In genomic region chr7:58397992-58398391, GRCm38 (mm10) we compare ENCODE assay signal across 8 mouse cellular contexts.
A peak's percentile ranks its signal among the peaks of the same experiment; 100 is the strongest.
DNase-seq lines count a peak whose midpoint lies in the region; ATAC-seq and TF ChIP-seq lines count a peak whose summit lies in the region.

No protein-coding gene starts in this region.

- peaks cover 2% of the 10 kb centered on the region for H3K4me1 ChIP-seq in heart, adult 2 months (ENCODE audit: control insufficient read depth, insufficient read depth, low read length)
- peaks cover 16% of the 10 kb centered on the region for H3K4me1 ChIP-seq in hindbrain, embryonic 14.5 days (replicated peaks; ENCODE audit: control insufficient read depth, insufficient read depth, low read length)
- peaks cover 21% of the 10 kb centered on the region for H3K4me1 ChIP-seq in midbrain, embryonic 16.5 days (ENCODE audit: control insufficient read depth, insufficient read depth, low read length)

- intact Hi-C loops in heart, adult 2 months (cut with DNase I) = no loop called here
- intact Hi-C loops in heart, postnatal 36 days (cut with DNase I) = loop anchor here (5.0 kb wide), 1 partner anchor 259 kb away; the partner anchor contains the start of gene Atp10a

- H3K9me3 ChIP-seq in hindbrain, embryonic 14.5 days (ENCODE audit: control insufficient read depth, low read length) = no peaks in the 10 kb centered on the region
- no peaks in the 10 kb centered on the region for H3K9me3 ChIP-seq in midbrain, embryonic 16.5 days (replicated peaks; ENCODE audit: control insufficient read depth, low read length, poor library complexity, severe bottlenecking)

- peaks cover 2% of the 10 kb centered on the region; the same call in 1 of the 2 replicates for H3K36me3 ChIP-seq in heart, adult 2 months (ENCODE audit: control insufficient read depth, insufficient read depth, low read length)
- no peaks in the 10 kb centered on the region for H3K36me3 ChIP-seq in hindbrain, embryonic 14.5 days (replicated peaks; ENCODE audit: control insufficient read depth, insufficient read depth)
- H3K36me3 ChIP-seq in midbrain, embryonic 16.5 days (ENCODE audit: control insufficient read depth, insufficient read depth, low read length) = no peaks in the 10 kb centered on the region

- TF ChIP-seq CTCF in heart, adult 2 months (IDR thresholded peaks at IDR 0.05) = no peak
- no peak for TF ChIP-seq CTCF in brain, embryonic 14.5 days (IDR thresholded peaks at IDR 0.05; ENCODE audit: borderline replicate concordance, extremely low read depth, insufficient read depth, insufficient read length)

- ATAC-seq in hindbrain, embryonic 14.5 days (ENCODE audit: low FRiP score) = no peak
- peak; percentile 1; the same call in 1 of the 2 replicates for ATAC-seq in midbrain, embryonic 16.5 days
- no peak for ATAC-seq in megakaryocyte progenitor cell, adult 5-6 weeks (replicated peaks; ENCODE audit: poor library complexity)

- H3K27ac ChIP-seq in heart, adult 2 months = no peak overlapping the region
- peak overlapping the region; percentile 100 for H3K27ac ChIP-seq in hindbrain, embryonic 14.5 days
- H3K27ac ChIP-seq in midbrain, embryonic 16.5 days (ENCODE audit: low read length) = peak overlapping the region; percentile 99

- H3K27me3 ChIP-seq in heart, adult 2 months (ENCODE audit: control insufficient read depth, insufficient read depth, low read length) = no peaks in the 10 kb centered on the region
- no peaks in the 10 kb centered on the region for H3K27me3 ChIP-seq in hindbrain, embryonic 14.5 days (ENCODE audit: control insufficient read depth, insufficient read depth, low read length)
- no peaks in the 10 kb centered on the region for H3K27me3 ChIP-seq in midbrain, embryonic 16.5 days (ENCODE audit: control insufficient read depth, insufficient read depth, low read depth, low read length)

- TF ChIP-seq EP300 in heart, adult 2 months (IDR thresholded peaks at IDR 0.05; ENCODE audit: insufficient read depth, low read depth, low read length) = no peak

- H3K9ac ChIP-seq in heart, adult 2 months (ENCODE audit: low read depth, low read length) = no peak overlapping the region
- peak overlapping the region; percentile 80 for H3K9ac ChIP-seq in hindbrain, embryonic 14.5 days
- peak overlapping the region; percentile 79 for H3K9ac ChIP-seq in midbrain, embryonic 16.5 days (ENCODE audit: low read depth, low read length)

- WGBS in heart, adult 2 months = 33% methylated on average over 6 of the region's 6 CpGs
- 7% methylated on average over 6 of the region's 6 CpGs for WGBS in hindbrain, embryonic 14.5 days
- 5% methylated on average over 6 of the region's 6 CpGs for WGBS in midbrain, embryonic 16.5 days

- peak overlapping the region; percentile 69 for H3K4me2 ChIP-seq in hindbrain, embryonic 14.5 days (replicated peaks)
- H3K4me2 ChIP-seq in midbrain, embryonic 16.5 days (ENCODE audit: low read length) = peak overlapping the region; percentile 66

- H3K4me3 ChIP-seq in heart, adult 2 months = peak overlapping the region; percentile 53; the same call in 1 of the 2 replicates
- peak overlapping the region; percentile 52 for H3K4me3 ChIP-seq in hindbrain, embryonic 14.5 days (replicated peaks; ENCODE audit: low read length)
- peak overlapping the region; percentile 55 for H3K4me3 ChIP-seq in midbrain, embryonic 16.5 days (ENCODE audit: low read depth, low read length)

- DNase-seq in heart, adult 2 months = no peak
- DNase-seq in heart, postnatal 36 days = no peak
- peak; percentile 69 for DNase-seq in brain, embryonic 14.5 days (ENCODE audit: low read depth)
- DNase-seq in hindbrain, embryonic 14.5 days (ENCODE audit: low spot score) = peak; percentile 41
- DNase-seq in urinary bladder, postnatal 25 days (ENCODE audit: low spot score) = no peak
- no peak for DNase-seq in right cerebral cortex, adult 2 months (ENCODE audit: low spot score in 2 of 2)

- H3K79me2 ChIP-seq in heart, adult 2 months (replicated peaks; ENCODE audit: control insufficient read depth, insufficient read depth, low read length) = no peaks in the 10 kb centered on the region

- TF ChIP-seq POLR2A in heart, adult 2 months (IDR thresholded peaks at IDR 0.05; ENCODE audit: insufficient read depth, low read depth, low read length) = no peak
- no peak for TF ChIP-seq POLR2A in brain, embryonic 14.5 days (IDR thresholded peaks at IDR 0.05; ENCODE audit: borderline replicate concordance, extremely low read depth, insufficient read depth, insufficient read length, poor library complexity, severe bottlenecking)

Comparison
In these comparisons a context has a peak if more than half of its experiments do, and no peak if none do; other contexts are left out.
1. DNase-seq: peak in brain, embryonic 14.5 days (single experiment) and hindbrain, embryonic 14.5 days (single experiment); none in heart, adult 2 months (0 of 2), heart, postnatal 36 days (0 of 2), urinary bladder, postnatal 25 days (single experiment) and right cerebral cortex, adult 2 months (0 of 2).
2. Peak in every context shown above with its lines, with median percentiles within 50 percentile points of each other: H3K4me3 ChIP-seq.